Mouse (Mus musculus) T-helper 2 cell (primary cell): ENCODE measurements around the gene Gm20388.

Experiments
- in situ Hi-C: fragments of 300-600 bp; cut with MboI, MseI; formaldehyde crosslinking; loops from one replicate; pipeline ENCODE4 v1.15.1; 2025; ENCODE audit warnings: high pct_unique_total_duplicates

Gm20388 gene

GRCm38 (mm10) chr8:123477737-123478258, 3567.2 kb downstream of the Gm20388 start, which contains the start of gene Afg3l1:
TSS of gene Afg3l1 (plus strand) at chr8:123477903.
- in situ Hi-C loops: no loop called here

- in situ Hi-C loops: no loop called here
Measured at GRCm38 (mm10) chr8:123478456-123479218, 3568.0 kb downstream of the Gm20388 start.

GRCm38 (mm10) chr8:123482627-123483026, 3572.0 kb downstream of the Gm20388 start:
- in situ Hi-C loops: no loop called here

- in situ Hi-C loops: no loop called here
Measured at GRCm38 (mm10) chr8:123491280-123492075, 3580.8 kb downstream of the Gm20388 start.

- in situ Hi-C loops: no loop called here
Measured at GRCm38 (mm10) chr8:123492898-123493297, 3582.3 kb downstream of the Gm20388 start.

GRCm38 (mm10) chr8:123497699-123498098, 3587.1 kb downstream of the Gm20388 start:
- in situ Hi-C loops: no loop called here

- in situ Hi-C loops: no loop called here
Measured at GRCm38 (mm10) chr8:123498963-123499362, 3588.3 kb downstream of the Gm20388 start.

GRCm38 (mm10) chr8:123499556-123499955, 3588.9 kb downstream of the Gm20388 start:
- in situ Hi-C loops: no loop called here

GRCm38 (mm10) chr8:123502192-123502591, 3591.6 kb downstream of the Gm20388 start:
- in situ Hi-C loops: no loop called here

- in situ Hi-C loops: no loop called here
Measured at GRCm38 (mm10) chr8:123503801-123504467, 3593.3 kb downstream of the Gm20388 start.

- in situ Hi-C loops: no loop called here
Measured at GRCm38 (mm10) chr8:123504591-123505195, 3594.1 kb downstream of the Gm20388 start.

GRCm38 (mm10) chr8:123505267-123505666, 3594.6 kb downstream of the Gm20388 start:
- in situ Hi-C loops: no loop called here

GRCm38 (mm10) chr8:123505695-123506094, 3595.1 kb downstream of the Gm20388 start:
- in situ Hi-C loops: no loop called here

- in situ Hi-C loops: no loop called here
Measured at GRCm38 (mm10) chr8:123507153-123507552, 3596.5 kb downstream of the Gm20388 start.

GRCm38 (mm10) chr8:123510819-123511218, 3600.2 kb downstream of the Gm20388 start:
- in situ Hi-C loops: no loop called here

GRCm38 (mm10) chr8:123514136-123514535, 3603.5 kb downstream of the Gm20388 start:
- in situ Hi-C loops: no loop called here

GRCm38 (mm10) chr8:123514781-123515539, 3604.3 kb downstream of the Gm20388 start, which contains the start of gene Dbndd1:
TSS of gene Dbndd1 (minus strand) at chr8:123515463.
- in situ Hi-C loops: loop anchor here (5.0 kb wide), 1 partner anchor 63 kb away; no protein-coding TSS in a partner anchor

- in situ Hi-C loops: loop anchor here (5.0 kb wide), 1 partner anchor 63 kb away; no protein-coding TSS in a partner anchor
Measured at GRCm38 (mm10) chr8:123515540-123515897, 3604.9 kb downstream of the Gm20388 start.

- in situ Hi-C loops: loop anchor here (5.0 kb wide), 1 partner anchor 64 kb away; no protein-coding TSS in a partner anchor
Measured at GRCm38 (mm10) chr8:123516596-123516995, 3606.0 kb downstream of the Gm20388 start.

GRCm38 (mm10) chr8:123518172-123518571, 3607.5 kb downstream of the Gm20388 start:
- in situ Hi-C loops: loop anchor here (5.0 kb wide), 1 partner anchor 66 kb away; no protein-coding TSS in a partner anchor
